Mouse (Mus musculus) ES-E14 (cell line): ENCODE measurements around the gene Nxph1. TPM values are rescaled to one million over a fixed set of nuclear protein-coding genes. Genes with fewer than 3 reads are reported as not detected.

Source experiments
- DNase-seq: peaks from one replicate; pipeline ENCODE4 v3.0.0-alpha.2; 2013; ENCODE audit warnings: low read depth, low spot score
- H3K27ac ChIP-seq: 2 replicates; pipeline ENCODE4 v1.5.1; 2012; ENCODE audit warnings: low read depth, mild to moderate bottlenecking, low read length, moderate library complexity, mixed read lengths; ENCODE audit not compliant: poor library complexity, insufficient read depth, severe bottlenecking
- H3K36me3 ChIP-seq: 2 replicates; pipeline ENCODE4 v1.6.1; 2012; ENCODE audit warnings: mild to moderate bottlenecking, low read length, moderate library complexity, mixed read lengths; ENCODE audit not compliant: control insufficient read depth, poor library complexity, insufficient read depth, severe bottlenecking
- H3K4me1 ChIP-seq, 2 experiments: fragments of 150-350 bp in 1 of 2; sonication (generic) in 1 of 2; 2 replicates each; pipeline ENCODE4 v1.6.1; 2012; ENCODE audit warnings: low read length in 2 of 2, mild to moderate bottlenecking in 1 of 2, mixed read lengths in 1 of 2; ENCODE audit not compliant: control insufficient read depth in 2 of 2, insufficient read depth in 2 of 2, poor library complexity in 1 of 2
- H3K4me3 ChIP-seq, 2 experiments: fragments of 150-350 bp in 1 of 2; sonication (generic) in 1 of 2; 2 replicates each; pipeline ENCODE4 v1.5.1; 2012; ENCODE audit warnings: low read length in 2 of 2, low read depth in 1 of 2, mild to moderate bottlenecking in 1 of 2, mixed read lengths in 1 of 2; ENCODE audit not compliant: insufficient read depth in 1 of 2, poor library complexity in 1 of 2, severe bottlenecking in 1 of 2
- H3K9ac ChIP-seq: 2 replicates; pipeline ENCODE4 v1.6.1; 2012; ENCODE audit warnings: low read depth, mild to moderate bottlenecking, low read length, mixed read lengths; ENCODE audit not compliant: poor library complexity, insufficient read depth, severe bottlenecking
- H3K9me3 ChIP-seq: fragments of 150-350 bp; sonication (generic); 2 replicates; pipeline ENCODE4 v1.6.1; 2012; ENCODE audit warnings: low read depth, mild to moderate bottlenecking, low read length; ENCODE audit not compliant: control insufficient read depth, insufficient read depth
- CHD2 ChIP-seq: IDR thresholded peaks from 2 replicates; pipeline ENCODE4 v1.6.1; 2014; ENCODE audit warnings: mild to moderate bottlenecking, low read depth, low read length, inconsistent platforms
- HCFC1 ChIP-seq: IDR thresholded peaks from 2 replicates; pipeline ENCODE4 v1.6.1; 2012; ENCODE audit warnings: low read length, inconsistent platforms, borderline replicate concordance; ENCODE audit not compliant: insufficient read depth
- MAFK ChIP-seq: IDR thresholded peaks from 2 replicates; pipeline ENCODE4 v1.6.1; 2014; ENCODE audit warnings: mild to moderate bottlenecking, low read depth, low read length, inconsistent platforms; ENCODE audit not compliant: insufficient read depth
- ZC3H11A ChIP-seq: IDR thresholded peaks from 2 replicates; pipeline ENCODE4 v1.6.1; 2012; ENCODE audit warnings: low read depth, mild to moderate bottlenecking, inconsistent platforms, low read length, borderline replicate concordance
- ZNF384 ChIP-seq: IDR thresholded peaks from 2 replicates; pipeline ENCODE4 v1.6.1; 2012; ENCODE audit warnings: low read depth, low read length, inconsistent platforms
- in situ Hi-C, 2 experiments: fragments of 600-800 bp; cut with MboI; formaldehyde crosslinking; loops; one replicate each; pipeline ENCODE4 v1.15.1; 2025; ENCODE audit warnings: low sequenced_read_pairs in 2 of 2, inconsistent platforms in 1 of 2; ENCODE audit not compliant: unreplicated experiment in 2 of 2
- total RNA-seq: library from RNA; depleted of rRNA; stranded (reverse); fragments of 300-350 nt; gene quantifications from 2 replicates; pipeline ENCODE4 v1.2.3, GENCODE M21; 2012

The Nxph1 gene
- total RNA-seq, 1 experiment, result not detected

DNA sequence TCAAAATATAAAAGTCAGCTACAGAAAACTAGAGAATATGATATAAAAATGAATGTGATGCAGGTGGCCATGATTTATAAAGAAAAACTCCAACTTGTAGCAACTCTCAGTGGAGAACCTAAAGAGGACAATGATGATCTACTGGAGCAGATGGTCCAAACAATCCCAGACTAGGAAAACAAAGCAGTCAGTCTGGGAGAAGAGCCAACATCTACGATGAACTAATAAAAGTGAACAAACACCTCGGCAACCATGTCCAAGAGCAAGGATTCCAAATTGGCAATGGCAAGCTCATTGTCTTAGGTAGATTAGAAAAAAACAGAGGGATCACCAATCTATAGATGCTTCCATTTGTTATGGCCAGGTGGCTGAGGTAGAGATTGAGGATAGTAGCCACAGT, 211.0 kb downstream of the Nxph1 start:
- no peaks in the 10 kb centered on the region for H3K9me3 ChIP-seq
- no peak overlapping the region for H3K4me3 ChIP-seq
- H3K27ac ChIP-seq, result no peak overlapping the region
- no peaks in the 10 kb centered on the region for H3K36me3 ChIP-seq
- H3K4me1 ChIP-seq, result no peaks in the 10 kb centered on the region
- in situ Hi-C loops, result no loop called here
- DNase-seq, result no peak
- TF ChIP-seq HCFC1 (no peak), CHD2 (no peak), ZNF384 (no peak), ZC3H11A (no peak), MAFK (no peak)
- H3K9ac ChIP-seq, result no peak overlapping the region

DNA sequence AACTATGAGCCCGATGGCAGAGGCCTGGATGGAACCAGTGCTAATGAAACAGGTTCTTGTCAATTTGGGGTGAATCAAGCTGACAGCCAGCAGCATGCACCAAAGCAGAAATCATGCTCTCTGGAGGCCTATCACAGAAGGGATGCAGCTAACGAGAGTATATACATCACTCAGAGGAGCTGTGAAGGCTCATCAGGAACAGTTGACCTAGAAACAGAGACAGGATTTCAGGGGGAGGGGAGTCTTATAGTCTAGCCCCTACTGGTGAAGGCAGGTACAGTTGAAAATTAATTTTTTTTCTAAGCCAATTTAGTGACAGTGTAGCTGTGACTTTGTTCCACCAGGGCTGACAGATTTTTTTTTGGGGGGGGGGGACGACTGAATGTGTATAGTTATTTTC, 234.2 kb downstream of the Nxph1 start:
- Histone ChIP-seq H3K4me1 (no peaks in the 10 kb centered on the region), H3K9ac (no peak overlapping the region), H3K36me3 (no peaks in the 10 kb centered on the region), H3K27ac (no peak overlapping the region), H3K4me3 (no peak overlapping the region), H3K9me3 (no peaks in the 10 kb centered on the region)
- DNase-seq, result no peak
- in situ Hi-C loops, result no loop called here
- TF ChIP-seq CHD2, result no peak
- no peak for TF ChIP-seq MAFK
- TF ChIP-seq HCFC1, result no peak
- TF ChIP-seq ZC3H11A, result no peak
- no peak for TF ChIP-seq ZNF384

DNA sequence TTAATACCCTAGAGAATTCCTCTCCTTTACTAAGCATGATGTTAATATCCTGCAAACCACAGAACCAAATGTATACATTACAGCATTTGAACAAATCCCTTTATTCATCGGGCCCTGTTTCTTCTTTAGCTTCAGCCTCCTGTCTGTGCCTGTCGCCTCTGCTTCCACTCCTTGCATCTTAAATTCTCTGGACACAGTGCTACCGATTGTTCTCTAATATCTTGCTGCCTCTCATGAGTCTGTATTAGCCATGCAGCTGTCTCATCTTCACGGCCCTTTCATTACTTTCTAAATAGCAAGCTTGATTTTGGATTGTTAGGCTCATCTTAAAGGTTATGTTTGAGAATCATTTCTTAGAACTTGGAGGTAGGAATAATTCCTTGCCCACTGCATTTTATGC, 262.5 kb downstream of the Nxph1 start:
- Histone ChIP-seq H3K9me3 (no peaks in the 10 kb centered on the region), H3K4me1 (no peaks in the 10 kb centered on the region), H3K9ac (no peak overlapping the region), H3K36me3 (no peaks in the 10 kb centered on the region), H3K4me3 (no peak overlapping the region), H3K27ac (no peak overlapping the region)
- no peak for DNase-seq
- no peak for TF ChIP-seq CHD2
- no peak for TF ChIP-seq ZNF384
- TF ChIP-seq ZC3H11A, result no peak
- no peak for TF ChIP-seq MAFK
- no peak for TF ChIP-seq HCFC1
- in situ Hi-C loops, result no loop called here

DNA sequence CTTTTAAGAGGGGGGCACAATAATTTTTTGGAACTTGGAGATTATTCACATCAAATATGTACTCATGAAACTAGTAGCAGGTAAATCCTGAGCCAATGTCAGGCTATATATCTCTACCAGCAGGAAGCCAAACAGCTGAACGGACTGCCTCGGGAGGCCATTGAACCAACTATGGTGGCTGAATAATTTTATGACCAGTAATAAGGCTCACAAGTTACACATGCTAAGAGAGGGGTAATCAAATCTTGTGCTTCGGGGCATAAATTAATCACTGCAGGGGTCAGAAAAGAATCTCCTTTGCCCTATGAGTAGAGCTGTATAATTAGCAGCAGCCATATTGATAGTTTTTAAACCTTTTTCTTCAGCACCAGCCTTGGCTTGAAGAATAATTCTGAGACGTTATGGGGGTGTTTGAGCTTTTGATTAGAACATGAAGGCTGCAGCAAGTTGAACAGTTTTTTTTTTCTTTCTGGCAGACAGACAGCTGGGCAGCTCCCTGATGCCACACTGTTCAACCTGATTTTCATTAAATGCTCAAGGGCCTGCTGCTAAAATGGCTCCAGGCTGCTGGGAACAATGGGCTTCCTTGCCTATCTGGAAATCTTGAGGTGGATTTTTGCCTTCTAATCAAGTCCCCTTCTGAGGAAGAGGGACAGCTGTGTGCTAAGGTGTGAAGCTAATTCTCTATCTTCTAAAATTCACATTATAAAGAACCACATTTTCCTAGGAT, 272.7 kb downstream of the Nxph1 start:
- TF ChIP-seq ZNF384, result no peak
- no peak for TF ChIP-seq HCFC1
- TF ChIP-seq MAFK, result no peak
- no peak for TF ChIP-seq ZC3H11A
- no peak for TF ChIP-seq CHD2
- no peaks in the 10 kb centered on the region for H3K9me3 ChIP-seq
- no peak for DNase-seq
- no peak overlapping the region for H3K4me3 ChIP-seq
- no peak overlapping the region for H3K9ac ChIP-seq
- in situ Hi-C loops, result no loop called here
- H3K27ac ChIP-seq, result no peak overlapping the region
- H3K4me1 ChIP-seq, result no peaks in the 10 kb centered on the region
- no peaks in the 10 kb centered on the region for H3K36me3 ChIP-seq
